Mouse (Mus musculus) olfactory bulb, adult 2 months (tissue): Measurements from ENCODE around the gene Sox5.

Source experiments
- CTCF ChIP-seq: fragments of 200-500 bp; IDR thresholded peaks from 2 replicates; pipeline ENCODE4 v1.5.1; 2012; ENCODE audit warnings: low read depth, mild to moderate bottlenecking, low read length, moderate library complexity; ENCODE audit not compliant: insufficient read depth
- POLR2A ChIP-seq: fragments of 200-500 bp; IDR thresholded peaks from 2 replicates; pipeline ENCODE4 v1.6.1; 2012; ENCODE audit warnings: mild to moderate bottlenecking, low read depth, low read length, moderate library complexity; ENCODE audit not compliant: insufficient read depth

- TF ChIP-seq CTCF = no peak
- TF ChIP-seq POLR2A = no peak
These were observed 888.9 kb downstream of the Sox5 start for GRCm38 (mm10) chr6:143892869-143893268.
